Mouse (Mus musculus): ENCODE results near the gene Klk1b9. TPM values are rescaled to one million over a fixed set of nuclear protein-coding genes. Genes with fewer than 3 reads are reported as not detected.
"Not testable (repeated sequence)": the region's sequence is repeated elsewhere in the genome, so short reads cannot be mapped to it uniquely, and the experiment has no call there.

Klk1b9 gene
- not detected in 2 replicates for polyA plus RNA-seq (2012; ENCODE audit: insufficient read depth, insufficient read length, low replicate concordance, missing spikeins)

DNA sequence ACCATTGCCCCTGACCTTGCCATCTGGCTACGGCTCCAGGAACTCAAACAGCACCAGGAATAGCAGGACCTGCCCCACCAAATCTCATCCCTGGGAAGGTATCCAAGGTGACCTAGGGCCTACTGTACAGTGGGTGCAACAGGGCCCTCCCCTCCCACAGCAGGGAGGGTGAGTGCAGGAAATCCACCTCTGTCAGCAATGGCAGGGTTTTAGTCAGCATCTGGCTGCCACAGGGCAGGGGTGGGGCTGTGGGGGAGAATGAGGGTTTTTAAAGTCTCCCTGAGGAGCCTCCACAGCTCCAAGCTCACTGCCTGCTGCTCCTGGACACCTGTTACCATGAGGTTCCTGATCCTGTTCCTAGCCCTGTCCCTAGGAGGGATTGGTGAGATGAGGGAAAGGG is at the start of gene Klk1b9:
Klk1b9 (plus strand) TSS at position 301 of the 400 bp plus-strand sequence.
- H3K27ac ChIP-seq (ENCODE audit: insufficient read depth, low read depth, low read length); H3K4me1 ChIP-seq (ENCODE audit: control insufficient read depth, insufficient read depth, low read length); H3K4me3 ChIP-seq (ENCODE audit: insufficient read depth, low read depth, low read length): not testable (repeated sequence)
- 91% methylated on average over 1 of the region's 1 CpGs for WGBS

DNA sequence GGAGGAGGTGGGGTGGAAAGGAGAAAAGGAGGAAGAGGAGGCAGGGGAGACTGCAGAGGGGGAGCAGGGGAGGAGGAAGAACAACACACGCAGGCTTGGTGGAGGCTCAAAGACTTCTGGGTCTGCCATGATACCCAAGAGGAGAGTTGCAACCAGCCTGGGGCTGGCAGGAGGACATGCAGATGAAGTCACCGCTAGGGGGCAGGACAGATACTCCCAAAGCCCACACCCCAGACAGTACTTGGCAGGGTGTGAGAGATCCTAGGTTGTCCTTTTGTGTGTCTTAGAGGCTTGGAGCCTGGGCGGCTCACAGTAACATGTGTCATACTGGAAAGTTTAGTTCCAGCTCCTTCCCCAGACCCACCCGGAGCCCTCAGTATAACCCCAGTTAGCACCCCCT is 47.3 kb upstream of the Klk1b9 start:
- Histone ChIP-seq H3K4me1 (ENCODE audit: control insufficient read depth, insufficient read depth, low read length) (no peaks in the 10 kb centered on the region), H3K4me3 (ENCODE audit: insufficient read depth, low read depth, low read length) (no peak overlapping the region), H3K27ac (ENCODE audit: insufficient read depth, low read depth, low read length) (no peak overlapping the region)
- WGBS: 38% methylated on average over 4 of the region's 4 CpGs
- TF ChIP-seq POLR2A (IDR thresholded peaks at IDR 0.05; ENCODE audit: insufficient read depth, low read depth, low read length): no peak
- no peak for TF ChIP-seq CTCF (IDR thresholded peaks at IDR 0.05; ENCODE audit: insufficient read depth, low read depth, low read length)

DNA sequence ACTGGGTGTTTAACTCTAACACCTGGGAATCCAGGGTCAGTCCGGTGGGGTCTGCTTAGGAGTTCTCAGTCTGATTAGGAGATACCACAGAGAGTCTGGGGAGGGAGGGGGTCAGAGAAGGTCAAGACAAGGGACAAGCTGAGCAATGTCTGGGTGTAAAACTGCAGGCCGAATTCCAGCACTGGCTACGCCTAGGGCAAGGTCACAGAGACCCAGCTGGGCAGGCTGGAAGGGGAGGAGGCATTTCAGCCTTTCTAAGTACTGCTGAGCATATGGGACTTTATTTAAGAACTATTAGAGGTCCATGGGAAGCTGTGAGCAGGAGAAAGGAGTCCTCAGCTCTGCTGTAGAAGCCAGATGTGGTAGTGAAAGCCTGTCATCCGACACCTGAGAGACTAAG is 43.5 kb upstream of the Klk1b9 start:
- Histone ChIP-seq H3K27ac (ENCODE audit: insufficient read depth, low read depth, low read length) (no peak overlapping the region), H3K4me1 (ENCODE audit: control insufficient read depth, insufficient read depth, low read length) (no peaks in the 10 kb centered on the region), H3K4me3 (ENCODE audit: insufficient read depth, low read depth, low read length) (no peak overlapping the region)
- WGBS: 67% methylated on average over 4 of the region's 4 CpGs
- TF ChIP-seq CTCF (IDR thresholded peaks at IDR 0.05; ENCODE audit: insufficient read depth, low read depth, low read length): no peak
- TF ChIP-seq POLR2A (IDR thresholded peaks at IDR 0.05; ENCODE audit: insufficient read depth, low read depth, low read length): no peak

DNA sequence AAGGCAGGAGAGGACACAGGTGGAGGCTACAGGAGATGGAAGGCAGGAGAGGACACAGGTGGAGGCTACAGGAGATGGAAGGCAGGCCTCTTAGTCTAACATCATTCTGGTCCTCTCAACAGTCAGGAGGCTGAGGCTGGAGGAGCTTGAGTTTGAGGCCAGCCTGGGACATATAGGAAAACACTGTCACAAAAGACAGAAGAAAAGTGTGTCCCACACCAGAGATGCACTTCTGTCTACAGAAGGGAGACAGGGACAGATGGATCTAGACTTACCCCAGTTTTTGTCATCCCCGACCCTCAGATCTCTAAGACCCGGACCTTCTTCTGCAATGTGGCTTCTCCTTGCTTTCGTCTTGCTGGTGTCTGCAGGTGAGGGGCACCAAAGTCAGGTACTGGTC is 42.4 kb upstream of the Klk1b9 start, which contains the start of gene Klk15:
Klk15 (plus strand) TSS at position 301 of the 400 bp plus-strand sequence.
- TF ChIP-seq POLR2A (IDR thresholded peaks at IDR 0.05; ENCODE audit: insufficient read depth, low read depth, low read length): no peak
- no peak for TF ChIP-seq CTCF (IDR thresholded peaks at IDR 0.05; ENCODE audit: insufficient read depth, low read depth, low read length)
- Histone ChIP-seq H3K4me3 (ENCODE audit: insufficient read depth, low read depth, low read length) (no peak within 1 kb of the TSS), H3K27ac (ENCODE audit: insufficient read depth, low read depth, low read length) (no peak within 1 kb of the TSS), H3K4me1 (ENCODE audit: control insufficient read depth, insufficient read depth, low read length) (no peaks in the 10 kb centered on the region)
- 88% methylated on average over 3 of the region's 3 CpGs for WGBS

DNA sequence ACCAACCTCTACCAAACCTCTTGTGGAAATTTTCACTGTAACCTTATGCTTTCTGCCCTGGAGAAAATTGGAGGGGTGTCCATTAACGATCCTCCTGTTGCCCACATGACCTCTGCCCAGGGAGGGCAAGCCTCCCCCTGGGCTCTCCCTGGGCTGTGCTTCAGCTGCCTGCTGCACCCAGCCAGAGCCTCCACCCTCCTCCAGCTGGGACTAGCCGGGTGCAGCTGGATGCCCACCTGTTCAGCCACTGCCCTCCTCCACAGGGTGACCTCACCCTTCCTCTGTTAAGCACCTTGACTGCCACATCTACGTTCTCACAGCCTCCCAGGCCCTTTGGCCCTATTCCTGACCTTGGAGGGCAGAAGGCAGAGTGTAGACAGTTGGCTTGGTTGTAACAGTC is 41.1 kb upstream of the Klk1b9 start:
- TF ChIP-seq CTCF (IDR thresholded peaks at IDR 0.05; ENCODE audit: insufficient read depth, low read depth, low read length): no peak
- no peak for TF ChIP-seq POLR2A (IDR thresholded peaks at IDR 0.05; ENCODE audit: insufficient read depth, low read depth, low read length)
- Histone ChIP-seq H3K4me3 (ENCODE audit: insufficient read depth, low read depth, low read length) (no peak overlapping the region), H3K4me1 (ENCODE audit: control insufficient read depth, insufficient read depth, low read length) (no peaks in the 10 kb centered on the region), H3K27ac (ENCODE audit: insufficient read depth, low read depth, low read length) (no peak overlapping the region)
- 66% methylated on average over 3 of the region's 3 CpGs for WGBS

DNA sequence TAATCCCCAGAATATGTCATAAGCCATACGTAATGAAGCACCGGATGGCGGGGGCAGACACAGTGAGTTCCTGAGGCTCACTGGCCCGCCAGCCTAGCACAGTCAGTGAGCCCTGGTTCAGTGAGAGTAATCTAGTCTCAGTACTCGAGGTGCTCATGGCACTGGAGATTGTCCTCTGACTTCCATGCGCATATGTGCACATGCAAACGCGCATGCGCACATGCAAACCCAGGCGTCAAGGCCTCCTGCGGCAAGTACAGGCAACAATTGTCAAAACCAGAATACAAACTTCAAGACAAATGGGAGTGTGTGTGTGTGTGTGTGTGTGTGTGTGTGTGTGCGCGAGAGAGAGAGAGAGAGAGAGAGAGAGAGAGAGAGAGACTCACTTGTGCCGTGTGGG is 39.3 kb upstream of the Klk1b9 start:
- 83% methylated on average over 14 of the region's 14 CpGs for WGBS
- Histone ChIP-seq H3K27ac (ENCODE audit: insufficient read depth, low read depth, low read length) (no peak overlapping the region), H3K4me1 (ENCODE audit: control insufficient read depth, insufficient read depth, low read length) (no peaks in the 10 kb centered on the region), H3K4me3 (ENCODE audit: insufficient read depth, low read depth, low read length) (no peak overlapping the region)
- no peak for TF ChIP-seq POLR2A (IDR thresholded peaks at IDR 0.05; ENCODE audit: insufficient read depth, low read depth, low read length)
- TF ChIP-seq CTCF (IDR thresholded peaks at IDR 0.05; ENCODE audit: insufficient read depth, low read depth, low read length): no peak

DNA sequence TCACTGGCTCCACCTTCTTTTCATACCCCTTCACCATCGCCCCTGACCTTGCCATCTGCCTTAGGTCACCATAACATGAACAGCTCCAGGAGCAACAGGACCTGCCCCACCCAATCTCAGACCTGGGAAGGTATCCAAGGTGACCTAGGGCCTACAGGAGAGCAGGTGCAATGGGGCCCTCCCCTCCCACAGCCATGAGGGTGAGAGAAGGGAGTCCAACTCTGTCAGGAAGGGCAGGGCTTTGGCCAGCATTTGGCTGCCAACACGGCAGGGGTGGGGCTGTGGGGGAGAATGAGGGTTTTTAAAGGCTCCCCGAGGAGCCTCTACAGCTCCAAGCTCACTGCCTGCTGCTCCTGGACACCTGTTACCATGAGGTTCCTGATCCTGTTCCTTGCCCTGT is 33.6 kb upstream of the Klk1b9 start:
- not testable (repeated sequence) for H3K27ac ChIP-seq (ENCODE audit: insufficient read depth, low read depth, low read length); H3K4me1 ChIP-seq (ENCODE audit: control insufficient read depth, insufficient read depth, low read length); H3K4me3 ChIP-seq (ENCODE audit: insufficient read depth, low read depth, low read length)
- WGBS: 74% methylated on average over 3 of the region's 3 CpGs

DNA sequence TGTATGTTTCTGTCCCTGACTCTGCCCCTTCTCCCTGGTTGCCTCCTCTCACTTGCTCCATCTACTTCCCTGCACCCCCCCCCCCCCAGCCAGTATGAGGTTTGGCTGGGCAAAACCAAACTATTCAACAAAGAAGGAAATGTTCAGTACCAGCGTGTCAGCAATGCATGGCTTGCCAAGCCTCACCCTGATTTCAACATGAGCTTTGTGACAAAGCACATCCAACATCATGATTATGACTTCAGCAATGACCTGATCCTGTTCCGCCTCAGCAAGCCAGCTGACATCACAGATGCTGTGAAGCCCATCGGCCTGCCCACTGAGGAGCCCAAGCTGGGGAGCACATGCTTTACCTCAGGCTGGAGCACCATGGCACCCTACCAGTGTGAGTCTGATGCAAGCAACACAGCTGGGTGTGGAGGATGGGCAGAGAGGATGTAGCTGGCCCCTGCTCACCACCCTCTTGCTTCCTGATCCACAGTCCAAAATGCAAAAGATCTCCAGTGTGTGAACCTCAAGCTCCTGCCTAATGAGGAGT is 31.1 kb upstream of the Klk1b9 start:
- TF ChIP-seq POLR2A (IDR thresholded peaks at IDR 0.05; ENCODE audit: insufficient read depth, low read depth, low read length): no peak
- no peak for TF ChIP-seq CTCF (IDR thresholded peaks at IDR 0.05; ENCODE audit: insufficient read depth, low read depth, low read length)
- H3K4me3 ChIP-seq (ENCODE audit: insufficient read depth, low read depth, low read length): no peak overlapping the region
- WGBS: 81% methylated on average over 3 of the region's 3 CpGs
- H3K4me1 ChIP-seq (ENCODE audit: control insufficient read depth, insufficient read depth, low read length): no peaks in the 10 kb centered on the region
- H3K27ac ChIP-seq (ENCODE audit: insufficient read depth, low read depth, low read length): no peak overlapping the region

DNA sequence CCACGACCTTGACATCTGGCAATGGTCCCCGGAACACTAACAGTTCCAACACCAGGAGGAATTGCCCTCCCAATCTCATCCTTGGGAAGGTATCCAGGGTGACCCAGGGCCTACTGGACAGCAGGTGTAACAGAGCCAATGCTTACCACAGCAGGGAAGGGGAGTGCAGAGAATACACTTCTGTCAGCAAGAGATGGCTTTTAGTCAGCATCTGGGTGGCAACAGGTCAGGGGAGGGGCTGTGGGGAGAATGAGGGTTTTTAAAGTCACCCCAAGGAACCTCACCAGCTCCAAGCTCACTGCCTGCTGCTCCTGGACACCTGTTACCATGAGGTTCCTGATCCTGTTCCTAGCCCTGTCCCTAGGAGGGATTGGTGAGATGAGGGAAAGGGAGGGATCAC is 25.5 kb upstream of the Klk1b9 start, which contains the start of gene Klk1b8:
Klk1b8 (plus strand) TSS at position 301 of the 400 bp plus-strand sequence.
- TF ChIP-seq CTCF (IDR thresholded peaks at IDR 0.05; ENCODE audit: insufficient read depth, low read depth, low read length): no peak
- no peak for TF ChIP-seq POLR2A (IDR thresholded peaks at IDR 0.05; ENCODE audit: insufficient read depth, low read depth, low read length)
- WGBS: 73% methylated on average over 2 of the region's 2 CpGs
- Histone ChIP-seq H3K27ac (ENCODE audit: insufficient read depth, low read depth, low read length) (no peak within 1 kb of the TSS), H3K4me1 (ENCODE audit: control insufficient read depth, insufficient read depth, low read length) (no peaks in the 10 kb centered on the region), H3K4me3 (ENCODE audit: insufficient read depth, low read depth, low read length) (no peak within 1 kb of the TSS)

DNA sequence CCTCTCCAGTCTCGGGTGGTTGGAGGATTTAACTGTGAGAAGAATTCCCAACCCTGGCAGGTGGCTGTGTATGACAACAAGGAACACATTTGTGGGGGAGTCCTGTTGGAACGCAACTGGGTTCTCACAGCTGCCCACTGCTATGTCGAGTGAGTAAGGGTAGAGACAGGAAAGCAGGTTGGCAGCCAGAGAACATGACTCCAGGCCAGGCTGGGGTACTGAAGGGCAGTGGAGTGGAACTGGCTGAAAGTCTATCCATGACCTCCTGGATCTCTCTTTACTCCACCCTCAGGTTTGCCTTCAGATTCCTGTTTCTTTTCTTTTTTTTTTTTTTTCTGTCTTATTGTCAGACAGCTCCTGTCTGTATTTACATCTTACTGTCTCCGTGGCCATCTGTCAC is 23.2 kb upstream of the Klk1b9 start:
- Histone ChIP-seq H3K4me1 (ENCODE audit: control insufficient read depth, insufficient read depth, low read length) (no peaks in the 10 kb centered on the region), H3K27ac (ENCODE audit: insufficient read depth, low read depth, low read length) (no peak overlapping the region), H3K4me3 (ENCODE audit: insufficient read depth, low read depth, low read length) (no peak overlapping the region)
- WGBS: 61% methylated on average over 4 of the region's 4 CpGs
- TF ChIP-seq POLR2A (IDR thresholded peaks at IDR 0.05; ENCODE audit: insufficient read depth, low read depth, low read length) (no peak), CTCF (IDR thresholded peaks at IDR 0.05; ENCODE audit: insufficient read depth, low read depth, low read length) (no peak)

Data from olfactory bulb, adult 2 months (tissue).